Comparison of ENCODE assay signal across 9 mouse cellular contexts in the genomic region with DNA sequence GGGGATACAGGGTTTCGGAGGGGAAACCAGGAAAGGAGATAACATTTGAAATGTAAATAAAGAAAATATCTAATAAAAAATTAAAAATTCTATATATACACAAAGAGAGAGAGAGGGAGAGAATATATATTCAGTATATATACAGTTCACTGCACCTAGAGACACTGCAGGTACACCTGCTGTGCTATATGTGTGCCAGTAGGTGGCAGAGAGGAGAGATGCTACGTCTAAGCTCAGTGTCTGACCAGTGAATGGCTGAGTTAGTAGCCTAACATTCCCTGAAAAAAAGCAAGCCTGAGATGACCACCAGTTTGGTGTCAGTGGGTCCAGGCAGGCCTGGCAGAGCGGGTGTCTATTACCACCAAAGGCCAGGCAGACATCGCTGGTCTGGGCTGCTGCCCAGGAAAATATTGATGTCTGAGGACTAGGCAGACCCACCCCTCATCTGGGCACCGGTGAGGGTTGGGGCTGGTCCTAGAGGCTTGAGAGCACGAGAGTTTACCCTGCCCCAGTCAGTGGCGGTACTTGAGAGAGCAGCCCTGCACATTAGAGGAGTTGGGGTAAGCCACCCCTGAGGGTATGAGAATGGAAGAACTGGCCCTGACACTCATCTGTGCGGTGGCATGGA. TPM values are rescaled to one million over a fixed set of nuclear protein-coding genes. Genes with fewer than 3 reads are reported as not detected.
DNase-seq lines count a peak whose midpoint lies in the region; ATAC-seq and TF ChIP-seq lines count a peak whose summit lies in the region.
"Had no signal": no experiment of that assay in that cellular context is flagged by ENCODE, and none has a peak within 500 bp of the region (broad histone marks: within the 10 kb centered on the region; RNA-seq: fewer than 3 reads in every experiment).

No protein-coding gene starts in this region.

- H3K9ac ChIP-seq in heart, adult 2 months (ENCODE audit: low read depth, low read length), result no peak overlapping the region
- H3K9ac ChIP-seq in limb, embryonic 13.5 days, result no peak overlapping the region

- TF ChIP-seq EP300 in heart, adult 2 months (IDR thresholded peaks at IDR 0.05; ENCODE audit: insufficient read depth, low read depth, low read length), result no peak

- no peak overlapping the region for H3K4me2 ChIP-seq in limb, embryonic 13.5 days (replicated peaks)

- H3K27me3 ChIP-seq in heart, adult 2 months (ENCODE audit: control insufficient read depth, insufficient read depth, low read length), result no peaks in the 10 kb centered on the region
- H3K27me3 ChIP-seq in limb, embryonic 13.5 days, result no peaks in the 10 kb centered on the region

- H3K79me2 ChIP-seq in heart, adult 2 months (replicated peaks; ENCODE audit: control insufficient read depth, insufficient read depth, low read length), result no peaks in the 10 kb centered on the region

- peak; percentile 19; the same call in 1 of the 2 replicates for ATAC-seq in limb, embryonic 13.5 days (ENCODE audit: low FRiP score, low read depth)

- TF ChIP-seq CTCF in heart, adult 2 months (IDR thresholded peaks at IDR 0.05), result peak; percentile 52
- peak; percentile 34; the same call in 1 of the 2 replicates for TF ChIP-seq CTCF in embryonic fibroblast, embryonic 13.5 days (IDR thresholded peaks at IDR 0.05; ENCODE audit: borderline replicate concordance, insufficient read depth, low read length)

- no peaks in the 10 kb centered on the region for H3K9me3 ChIP-seq in limb, embryonic 13.5 days

- H3K27ac ChIP-seq in heart, adult 2 months, result no peak overlapping the region
- no peak overlapping the region for H3K27ac ChIP-seq in embryonic fibroblast, embryonic 13.5 days (ENCODE audit: insufficient read depth, low read length)
- H3K27ac ChIP-seq in limb, embryonic 13.5 days, result no peak overlapping the region

- H3K36me3 ChIP-seq in heart, adult 2 months (ENCODE audit: control insufficient read depth, insufficient read depth, low read length), result no peaks in the 10 kb centered on the region
- H3K36me3 ChIP-seq in limb, embryonic 13.5 days, result no peaks in the 10 kb centered on the region

- 70% methylated on average over 8 of the region's 8 CpGs for WGBS in heart, adult 2 months
- 64% methylated on average over 8 of the region's 8 CpGs for WGBS in limb, embryonic 13.5 days

- TF ChIP-seq POLR2A in heart, adult 2 months (IDR thresholded peaks at IDR 0.05; ENCODE audit: insufficient read depth, low read depth, low read length), result no peak
- TF ChIP-seq POLR2A in embryonic fibroblast, embryonic 13.5 days (IDR thresholded peaks at IDR 0.05; ENCODE audit: low read depth, low read length), result no peak

- intact Hi-C loops in heart, adult 2 months (cut with DNase I), result no loop called here
- intact Hi-C loops in heart, postnatal 25 days (cut with DNase I), result no loop called here

- DNase-seq in heart, adult 2 months, result no peak
- no peak for DNase-seq in heart, postnatal 25 days (ENCODE audit: low spot score)
- peak; percentile 63 for DNase-seq in CD4-positive, CD25-positive, alpha-beta regulatory T cell, adult 2 months (ENCODE audit: low read depth, low spot score)
- DNase-seq in ovary, adult 18-20 months (ENCODE audit: low spot score), result no peak
- no peak for DNase-seq in frontal cortex, adult 2 months (ENCODE audit: extremely low spot score in 1 of 2, low spot score in 1 of 2)
- DNase-seq in gastrocnemius, postnatal 25 days, result no peak

- no peaks in the 10 kb centered on the region for H3K4me1 ChIP-seq in heart, adult 2 months (ENCODE audit: control insufficient read depth, insufficient read depth, low read length)
- no peaks in the 10 kb centered on the region for H3K4me1 ChIP-seq in embryonic fibroblast, embryonic 13.5 days (ENCODE audit: control insufficient read depth, insufficient read depth, low read length)
- no peaks in the 10 kb centered on the region for H3K4me1 ChIP-seq in limb, embryonic 13.5 days

- no peak overlapping the region for H3K4me3 ChIP-seq in heart, adult 2 months
- no peak overlapping the region for H3K4me3 ChIP-seq in embryonic fibroblast, embryonic 13.5 days (ENCODE audit: insufficient read depth, low read length)
- no peak overlapping the region for H3K4me3 ChIP-seq in limb, embryonic 13.5 days

RNA-seq across cellular contexts. Expression of gene Acot12, which starts 18.1 kb away (rescaled TPM):
- total RNA-seq in heart, adult 2 months (2021), result not detected
- polyA plus RNA-seq in heart, adult 2 months (2012; rRNA removed), result 0.06 and 0.16 TPM in 2 replicates
- total RNA-seq in heart, postnatal 25 days (2021), result not detected
- not detected in 2 replicates for polyA plus RNA-seq in embryonic fibroblast, embryonic 13.5 days (2011; ENCODE audit: insufficient read length, low read depth, missing spikeins)
- not detected in 2 replicates for polyA plus RNA-seq in limb, embryonic 13.5 days (2015; fragmentation: Nextera tagmentation; extraction: Ambion mirVana)
- 0.34 and 0.50 TPM in 2 replicates for polyA plus RNA-seq in frontal cortex, adult 2 months (2012; rRNA removed)
- not detected for total RNA-seq in gastrocnemius, postnatal 25 days (2021)
- polyA plus RNA-seq: lung, embryonic 16.5 days had no signal
